Mouse (Mus musculus) retina, postnatal 1 day (tissue): ENCODE data around the gene Osgep.
"Not testable (repeated sequence)": the region's sequence is repeated elsewhere in the genome, so short reads cannot be mapped to it uniquely, and the experiment has no call there.

ENCODE experiments used
- DNase-seq: peaks from one replicate; pipeline ENCODE4 v3.0.0-alpha.2; 2012

Osgep gene

DNA sequence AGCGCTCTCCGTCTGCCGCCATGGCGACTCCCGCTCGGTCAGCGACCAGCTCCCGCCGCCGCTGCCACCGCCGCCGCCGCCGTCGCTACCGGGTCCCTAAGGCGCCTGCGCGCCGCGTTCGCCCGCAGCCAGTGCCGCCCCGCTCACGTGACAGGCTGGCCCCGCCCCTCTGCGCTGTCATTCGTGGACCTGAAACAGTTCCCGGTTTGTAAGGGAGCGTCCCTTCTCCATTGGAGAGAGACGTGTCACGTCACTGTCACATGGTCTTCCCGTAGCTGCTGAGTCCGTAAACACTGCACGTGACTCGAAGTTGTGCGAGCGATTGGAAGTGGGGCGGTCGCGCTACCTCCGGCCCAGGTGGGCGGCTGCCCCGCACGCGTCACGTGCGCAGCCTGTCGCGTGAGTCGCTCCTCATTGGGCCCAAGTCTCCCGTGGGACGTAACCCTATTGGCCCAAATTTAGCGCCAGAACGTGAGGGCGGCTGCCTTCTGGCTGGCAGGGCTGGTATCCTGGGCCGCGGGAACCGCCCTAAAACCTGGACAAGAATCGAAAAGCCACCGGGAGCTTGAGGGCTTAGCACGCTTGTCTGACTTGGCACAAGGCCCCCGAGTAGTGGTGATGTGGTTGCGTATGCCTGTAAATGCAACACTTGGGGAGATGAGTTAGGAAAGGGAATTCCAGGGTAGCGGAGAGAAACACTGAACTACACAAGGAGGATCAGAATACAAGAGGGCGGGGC lies 6.2 kb upstream of the Osgep start, which contains the start of the genes Pip4p1 and Pnp:
Pip4p1 (minus strand) TSS at position 103 of the 739 bp plus-strand sequence.
Pnp (plus strand) TSS at position 329 of the 739 bp plus-strand sequence.
- peak; percentile 100 for DNase-seq

DNA sequence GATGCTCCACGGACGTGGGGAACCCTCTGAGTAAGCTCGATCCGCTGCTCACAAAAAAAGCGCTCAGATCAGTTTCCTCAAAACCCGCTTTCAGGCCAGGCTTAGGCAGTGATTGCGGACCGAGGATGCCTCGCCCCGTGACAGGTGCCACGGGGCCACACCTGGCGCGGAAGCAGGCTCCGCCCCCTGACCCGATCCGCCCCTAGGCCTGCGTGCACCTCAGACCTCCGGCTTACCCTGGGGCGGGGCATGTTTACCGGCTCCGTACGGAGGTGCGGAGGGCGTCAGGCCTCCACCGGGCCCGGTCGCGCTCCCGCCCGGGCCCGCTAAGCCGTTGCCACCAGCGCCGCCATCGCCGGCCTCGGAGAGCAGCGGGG lies 5.7 kb upstream of the Osgep start:
- DNase-seq: no peak

- no peak for DNase-seq
These were observed 5.3 kb upstream of the Osgep start for GRCm38 (mm10) chr14:50929951-50930350.

DNA sequence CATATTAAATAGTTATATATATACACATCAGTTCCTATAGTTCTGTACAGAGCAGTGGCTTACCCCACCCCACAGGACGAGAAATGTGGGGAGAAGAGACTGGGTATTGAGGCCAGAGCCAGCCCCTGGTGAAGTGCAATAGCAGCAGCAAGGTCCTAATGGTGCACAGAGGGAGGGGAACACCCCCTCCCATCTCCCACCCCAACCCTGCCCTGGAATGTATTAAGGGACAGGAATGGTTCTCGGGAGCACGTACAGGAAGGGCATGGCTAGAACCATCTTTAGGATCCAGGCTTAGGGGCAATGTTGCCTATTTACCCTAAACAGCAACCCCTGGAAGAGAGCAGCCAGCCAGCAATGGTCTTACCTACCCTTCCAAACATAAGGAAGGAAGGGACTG lies 2.7 kb upstream of the Osgep start:
- no peak for DNase-seq

DNA sequence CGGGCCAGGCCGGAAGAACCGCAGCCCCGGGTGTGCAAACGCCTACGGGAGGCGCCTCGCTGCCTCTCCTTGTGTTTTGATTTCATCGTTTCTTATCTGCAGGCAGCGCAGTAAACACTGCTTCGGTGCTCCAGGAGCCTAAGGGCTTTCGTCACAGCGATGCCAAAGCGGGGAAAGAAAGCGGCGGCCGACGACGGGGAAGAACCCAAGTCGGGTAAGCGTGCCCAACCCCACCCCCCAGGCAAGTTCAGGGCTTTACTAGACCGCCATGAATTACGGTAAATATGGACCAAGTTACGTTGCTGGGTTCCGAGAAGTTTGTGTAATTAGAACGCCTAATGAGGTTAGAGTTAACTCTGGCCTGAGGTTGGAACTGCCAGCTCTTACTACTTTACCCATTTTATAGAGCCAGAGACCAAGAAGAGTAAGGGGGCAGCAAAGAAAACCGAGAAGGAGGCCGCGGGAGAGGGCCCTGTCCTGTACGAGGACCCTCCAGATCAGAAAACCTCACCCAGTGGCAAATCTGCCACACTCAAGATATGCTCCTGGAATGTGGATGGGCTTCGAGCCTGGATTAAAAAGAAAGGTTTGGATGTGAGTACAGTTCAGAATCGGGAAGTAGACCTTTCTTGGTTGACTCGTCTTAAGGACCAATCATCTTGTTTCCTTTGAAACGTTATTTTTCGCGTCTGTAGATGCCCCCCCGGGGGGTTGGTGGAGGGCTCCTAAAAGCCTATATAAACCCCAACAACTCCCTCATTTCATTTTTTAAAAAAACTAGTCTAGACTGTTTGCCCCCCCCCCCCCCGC lies 623 bp upstream of the Osgep start:
- DNase-seq: no peak

GRCm38 (mm10) chr14:50923437-50923836 lies 1.3 kb downstream of the Osgep start:
- not testable (repeated sequence) for DNase-seq

DNA sequence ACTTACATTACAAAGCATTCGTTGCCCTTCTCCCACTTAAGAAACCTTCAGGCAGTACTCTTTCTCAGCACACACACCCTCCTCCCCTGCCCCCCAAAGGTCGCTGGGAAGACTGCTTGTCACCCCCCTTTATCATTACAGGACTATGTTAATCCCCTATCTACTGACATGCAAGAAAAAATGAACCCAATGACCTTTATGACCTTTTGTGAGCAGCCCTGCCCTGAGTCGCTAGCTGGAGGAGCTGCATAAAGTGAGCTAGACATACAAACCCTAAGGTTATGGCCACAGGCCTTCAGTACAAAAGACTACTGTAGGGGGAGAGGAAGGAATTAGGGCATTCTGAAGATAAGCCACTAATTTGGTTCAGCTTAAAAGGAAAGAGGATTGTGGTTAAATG lies 13.3 kb downstream of the Osgep start:
- DNase-seq: peak; percentile 34

GRCm38 (mm10) chr14:50908126-50908525 lies 16.6 kb downstream of the Osgep start:
- no peak for DNase-seq

GRCm38 (mm10) chr14:50905327-50905726 lies 19.4 kb downstream of the Osgep start:
- not testable (repeated sequence) for DNase-seq

- DNase-seq: no peak
These were observed 19.9 kb downstream of the Osgep start for GRCm38 (mm10) chr14:50904828-50905129.

DNA sequence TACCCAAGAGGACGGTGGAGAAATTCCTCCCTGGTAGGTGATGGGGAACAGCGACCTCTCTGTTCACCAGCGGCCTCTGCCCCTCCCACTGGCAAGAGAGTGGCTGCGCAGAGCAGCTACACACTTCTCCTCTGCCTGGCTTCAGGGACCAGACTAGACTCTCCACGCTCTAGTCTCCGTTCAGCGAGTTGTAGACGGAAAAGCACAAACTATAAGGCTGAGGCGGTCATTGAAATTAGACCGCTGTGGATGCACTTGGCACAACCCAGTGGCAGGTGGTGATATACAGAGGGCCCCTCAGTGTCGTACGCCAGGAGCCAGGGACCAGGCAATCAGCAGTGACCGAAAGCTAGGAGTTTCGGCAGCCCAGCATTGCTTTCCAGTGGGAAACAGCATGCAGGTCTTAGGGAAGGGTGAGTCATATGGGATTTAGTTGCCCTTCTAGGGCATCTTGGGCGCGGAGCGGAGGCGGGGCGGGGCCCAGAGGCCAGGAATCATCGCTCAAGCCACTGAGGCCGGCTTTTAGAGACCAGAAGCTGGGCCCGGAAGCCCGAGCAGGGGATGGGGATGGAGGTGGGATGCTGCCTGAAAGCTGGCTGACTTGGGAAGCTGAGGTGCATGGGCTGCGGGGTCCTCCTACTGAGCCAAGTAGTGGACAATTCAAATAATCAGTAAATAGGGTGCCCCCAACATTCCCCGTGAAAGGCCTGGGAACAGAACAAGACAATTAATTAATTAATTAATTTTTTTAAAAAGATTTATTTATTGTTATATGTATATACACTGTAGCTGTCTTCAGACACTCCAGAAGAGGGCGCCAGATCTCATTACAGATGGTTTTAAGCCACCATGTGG lies 20.5 kb downstream of the Osgep start:
- DNase-seq: peak; percentile 77

GRCm38 (mm10) chr14:50897992-50898391 lies 26.7 kb downstream of the Osgep start:
- not testable (repeated sequence) for DNase-seq

- DNase-seq: peak; percentile 44
These were observed 27.3 kb downstream of the Osgep start, which contains the start of gene Klhl33 for GRCm38 (mm10) chr14:50897374-50897765. TSS of gene Klhl33 (minus strand) at chr14:50897507.

DNA sequence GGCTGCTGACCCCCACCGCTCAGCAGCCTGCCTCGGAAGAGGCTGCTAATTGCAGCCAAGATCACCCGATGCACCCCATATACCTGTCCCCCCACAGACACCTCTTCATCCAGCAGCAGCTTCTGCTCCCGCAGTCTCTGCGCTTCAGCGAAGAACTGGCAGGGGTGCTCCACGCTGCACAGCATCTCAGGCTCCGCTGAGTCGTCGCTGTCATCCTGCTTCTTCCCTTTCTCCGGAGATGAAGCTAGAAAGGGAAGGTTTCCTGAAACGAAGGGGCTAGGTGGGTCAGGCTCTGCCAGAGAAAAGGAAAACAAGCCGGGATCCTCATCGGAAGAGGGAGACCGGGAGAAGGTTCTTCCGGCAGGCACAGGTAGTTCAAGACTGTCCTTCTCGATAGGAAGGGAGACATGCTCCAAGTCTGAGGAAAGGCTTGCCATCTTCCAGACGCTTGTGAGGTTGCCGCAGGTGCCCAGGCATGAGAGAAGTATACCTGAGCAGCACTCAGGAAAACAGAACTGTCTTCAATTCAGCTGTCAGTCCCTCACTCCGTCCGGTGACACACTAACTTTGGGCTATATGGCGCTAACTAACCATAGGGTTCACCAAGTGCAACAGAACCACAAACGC lies 27.8 kb downstream of the Osgep start:
- DNase-seq: peak; percentile 52

DNA sequence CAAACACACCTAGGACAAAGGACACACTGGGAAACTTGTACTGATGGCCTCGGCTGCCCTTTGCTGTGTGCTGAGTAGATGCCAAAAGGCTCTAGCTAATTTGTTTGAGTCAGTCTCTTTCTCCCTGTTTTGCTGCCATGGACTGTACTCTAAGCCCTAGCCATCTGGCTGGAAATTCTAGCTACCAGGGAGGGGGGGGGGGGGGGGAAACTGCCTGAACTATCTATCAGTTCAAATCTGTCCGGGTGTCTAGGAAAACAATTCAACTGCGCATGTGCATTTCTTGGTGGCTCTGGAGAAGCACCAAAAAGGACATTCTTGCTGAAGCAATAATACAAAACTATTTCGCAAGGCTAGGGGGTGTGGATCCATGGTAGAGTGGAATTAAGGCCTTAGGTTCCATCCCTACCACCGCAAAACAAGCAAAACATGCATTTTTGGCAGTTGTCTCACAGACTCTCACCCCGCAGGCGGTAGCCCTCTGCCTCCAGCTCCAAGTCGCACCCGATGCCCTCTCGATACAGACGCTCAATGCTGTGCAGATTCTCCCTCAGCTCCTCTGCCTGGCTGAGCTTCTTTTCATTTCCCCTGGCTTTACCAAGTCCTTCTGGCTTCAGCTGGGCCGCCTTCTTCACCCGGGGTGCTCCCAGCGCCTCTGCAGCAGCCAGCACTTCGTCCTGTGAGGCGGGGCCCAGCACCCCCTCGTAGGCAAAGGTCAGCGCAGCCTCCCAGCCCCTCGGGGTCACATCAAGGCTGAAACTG lies 28.5 kb downstream of the Osgep start:
- peak; percentile 65 for DNase-seq

DNA sequence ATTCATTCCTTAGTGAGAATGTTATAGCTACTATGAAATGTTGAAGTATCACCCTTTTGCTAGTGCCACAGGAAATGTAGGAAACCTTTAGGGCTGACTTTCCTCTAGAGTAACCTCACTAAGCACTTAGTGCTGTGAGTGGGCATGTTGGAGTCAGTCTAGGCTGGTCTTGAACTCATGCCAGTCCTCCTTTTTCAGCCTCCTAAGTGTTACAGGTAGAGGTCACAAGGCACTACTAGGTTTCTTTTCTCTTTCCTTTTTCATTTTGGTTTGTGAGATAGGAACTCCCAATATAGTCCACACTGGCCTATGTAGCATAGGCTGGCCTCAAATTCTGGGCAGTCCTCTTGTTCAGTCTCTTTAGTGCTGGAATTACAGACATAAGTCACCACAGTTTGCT lies 29.3 kb downstream of the Osgep start:
- DNase-seq: no peak

DNA sequence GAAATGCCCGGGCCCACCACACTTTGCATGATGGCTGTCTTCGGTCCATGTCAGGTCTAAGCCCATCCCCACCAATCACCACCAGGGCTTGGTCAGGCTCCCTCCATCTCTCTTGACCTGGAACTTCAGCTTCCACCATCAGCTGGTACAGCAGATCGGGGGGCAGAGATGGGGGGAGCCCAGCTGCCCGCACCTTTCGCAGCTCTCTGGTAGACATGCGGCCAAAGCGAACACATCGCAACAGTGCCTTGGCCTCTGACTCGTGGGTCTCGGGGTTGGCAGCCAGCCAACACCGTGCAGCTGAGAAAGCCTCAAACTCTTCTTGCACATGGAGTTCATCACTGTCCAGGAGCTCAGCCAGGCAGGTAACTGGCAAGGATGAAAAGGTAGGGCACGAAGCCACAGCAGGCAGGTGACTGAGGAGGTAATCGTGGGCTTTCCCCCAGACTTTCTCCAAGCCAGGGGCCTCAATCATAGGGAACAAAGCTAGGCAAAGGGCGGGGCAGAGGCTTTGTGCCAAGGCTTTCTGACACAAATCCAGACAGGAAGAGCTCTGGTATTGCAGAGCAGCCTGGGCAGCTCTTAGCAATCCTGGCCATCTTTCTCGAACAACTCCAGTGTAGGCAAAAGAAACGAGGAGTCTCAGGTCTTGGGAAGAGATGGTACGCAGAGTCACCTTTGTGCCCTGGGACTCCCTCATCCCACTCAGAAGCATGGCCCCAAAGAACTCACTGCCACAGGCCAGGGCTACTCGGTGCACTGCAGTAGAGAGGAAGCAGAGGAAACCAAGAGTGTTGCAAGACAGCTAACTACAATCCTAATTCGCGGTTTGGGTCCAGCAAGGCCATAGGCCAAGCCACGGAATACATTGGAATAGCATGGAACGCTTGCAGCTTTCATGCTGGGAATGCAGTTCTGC lies 31.9 kb downstream of the Osgep start:
- DNase-seq: no peak

DNA sequence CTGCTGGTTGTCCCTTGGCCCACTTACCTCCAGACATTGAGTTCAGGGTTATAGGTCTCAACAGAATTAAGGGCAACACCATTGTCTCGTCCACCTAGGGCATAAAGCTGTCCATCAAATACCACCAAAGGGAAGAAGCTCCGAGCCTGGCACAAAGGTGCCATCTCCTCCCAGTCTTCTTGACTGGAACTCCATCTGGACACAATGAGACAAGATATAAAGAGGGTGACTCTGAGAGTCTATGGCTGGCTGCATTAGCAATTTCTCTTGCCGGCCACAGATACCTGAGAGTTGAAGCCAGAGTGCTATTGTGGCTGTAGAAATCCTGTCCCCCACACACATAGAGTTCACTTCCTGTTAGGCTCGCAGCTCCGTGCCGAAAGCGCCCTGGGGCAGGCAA lies 32.6 kb downstream of the Osgep start:
- no peak for DNase-seq

DNA sequence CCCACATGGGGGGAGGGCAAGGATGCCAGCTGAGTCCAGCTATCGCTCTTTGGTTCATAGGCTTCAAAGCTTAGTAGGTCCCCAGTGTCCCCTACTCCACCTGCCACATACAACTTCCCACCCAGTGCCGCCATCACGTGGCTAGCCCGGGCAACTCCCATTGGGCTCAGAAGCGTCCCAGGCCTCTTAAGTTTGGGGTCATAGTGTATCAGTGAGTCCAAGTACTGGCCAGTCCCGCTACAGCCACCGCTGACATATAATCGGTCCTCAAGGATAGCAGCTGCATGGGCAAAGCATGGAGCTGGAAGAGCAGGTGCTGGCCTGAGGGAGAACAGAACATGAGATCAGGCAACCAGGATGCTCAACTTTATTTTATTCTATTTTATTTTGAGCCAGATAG lies 33.1 kb downstream of the Osgep start:
- no peak for DNase-seq

DNA sequence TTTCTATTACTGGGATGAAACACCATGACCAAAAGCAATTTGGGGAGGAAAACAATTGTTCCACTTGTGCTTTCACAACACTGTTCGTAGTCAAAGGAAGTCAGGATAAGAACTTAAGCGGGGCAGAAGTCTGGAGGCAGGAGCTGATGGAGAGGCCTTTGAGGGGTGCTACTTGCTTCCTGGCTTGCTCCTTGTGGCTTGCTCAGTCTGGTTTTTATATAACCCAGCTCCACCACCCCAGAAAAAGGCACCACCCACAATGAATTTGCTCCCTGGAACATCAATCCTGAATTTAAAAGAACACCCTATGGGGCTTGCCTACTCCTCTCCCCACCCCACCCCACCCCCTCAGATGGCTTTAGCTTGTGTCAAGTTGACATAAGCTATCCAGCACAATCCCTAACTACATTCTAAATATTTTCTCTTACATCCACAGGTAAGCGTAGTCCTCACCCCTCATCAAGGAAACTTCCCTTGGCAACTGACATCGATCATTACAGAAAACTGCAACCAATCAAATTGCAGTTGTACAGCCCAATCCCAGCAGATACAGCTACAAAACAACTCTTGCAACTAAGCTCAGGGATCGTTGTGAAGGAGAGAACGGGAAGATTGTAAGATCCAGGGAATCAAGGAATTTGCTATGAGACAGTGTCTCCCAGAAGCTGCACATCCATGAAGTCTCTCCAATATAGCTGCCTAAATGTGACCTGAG lies 48.3 kb downstream of the Osgep start:
- no peak for DNase-seq
